Mouse (Mus musculus) left cerebral cortex, adult 18-20 months (tissue): Measurements from ENCODE around the gene Smurf2. TPM values are rescaled to one million over a fixed set of nuclear protein-coding genes. Genes with fewer than 3 reads are reported as not detected.

Experiments
- DNase-seq, 2 experiments: peaks; one replicate each; pipeline ENCODE4 v3.0.0; 2021 to 2022; ENCODE audit warnings: low spot score in 2 of 2, mixed read lengths in 1 of 2
- microRNA-seq, 2 experiments: library from miRNA; unstranded; fragments of <30 nt; microRNA quantifications; one replicate each; pipeline ENCODE4 v1.2.0; 2021
- total RNA-seq, 2 experiments: library from RNA; stranded (reverse); gene quantifications; 2 replicates each; pipeline ENCODE4 v1.2.3; 2021

Gene Smurf2
- total RNA-seq, 2 experiments from 2014 or later = 25.1 to 27.1 TPM

GRCm38 (mm10) chr11:106778589-106779387 lies 141.7 kb downstream of the Smurf2 start:
- DNase-seq = no peak

GRCm38 (mm10) chr11:106778132-106778531 lies 142.4 kb downstream of the Smurf2 start:
- DNase-seq = no peak

DNA sequence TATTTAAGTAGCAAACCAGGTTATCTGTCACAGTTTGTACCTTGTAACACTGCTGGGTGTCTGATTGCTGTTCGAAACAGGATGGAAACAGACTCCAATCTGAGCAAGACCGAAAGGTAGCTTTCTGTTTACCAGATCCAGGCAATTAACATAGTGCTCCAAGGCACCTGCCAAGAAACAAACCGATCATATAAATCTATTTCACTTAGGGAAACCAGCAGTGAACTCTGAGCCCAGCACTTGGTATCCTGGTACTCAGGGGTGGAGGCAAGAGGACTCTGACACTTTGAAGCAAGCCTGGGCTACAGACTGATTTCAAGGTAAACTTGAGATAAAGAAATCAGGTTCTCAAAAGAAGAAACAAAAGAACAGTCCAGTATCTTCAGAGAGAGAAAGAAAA lies 143.1 kb downstream of the Smurf2 start:
- no peak for DNase-seq

DNA sequence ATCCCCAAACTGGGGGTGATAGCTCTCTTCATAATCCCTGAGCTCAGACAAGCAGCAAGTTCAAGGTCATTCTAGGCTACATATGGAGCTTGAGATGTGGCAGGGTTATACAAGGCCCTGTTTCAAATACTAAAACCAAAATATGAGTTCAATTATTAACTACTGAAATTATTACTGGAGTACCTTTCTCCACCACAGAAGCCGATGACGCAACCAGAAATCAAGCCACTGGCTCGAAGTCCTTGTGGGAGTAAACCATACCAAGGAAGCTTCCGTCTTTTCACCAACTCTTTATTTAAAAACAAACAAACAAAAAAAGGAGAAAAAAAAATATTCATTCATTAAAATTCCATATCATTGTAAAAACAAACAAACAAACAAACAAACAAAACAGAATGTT lies 143.6 kb downstream of the Smurf2 start:
- no peak for DNase-seq

DNA sequence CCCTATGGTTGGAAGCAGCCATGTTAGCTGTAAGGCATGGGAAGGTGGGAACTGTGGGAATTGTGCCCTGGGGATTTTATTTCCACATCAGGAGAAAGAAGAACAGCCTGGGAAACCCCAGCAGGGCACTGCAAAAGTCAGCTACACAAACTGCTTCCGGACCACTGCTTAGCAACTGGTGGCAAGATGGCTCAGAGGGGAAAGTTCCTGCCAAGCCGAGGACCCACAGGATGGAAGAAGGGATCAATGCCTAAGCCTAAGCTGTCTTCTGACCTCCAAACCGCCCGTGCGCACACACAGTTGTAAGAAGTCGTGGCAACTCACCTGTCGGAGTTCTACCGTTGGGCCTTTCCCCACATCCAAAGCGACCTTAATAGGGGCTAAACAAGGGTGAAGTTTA lies 147.5 kb downstream of the Smurf2 start:
- DNase-seq = no peak

DNA sequence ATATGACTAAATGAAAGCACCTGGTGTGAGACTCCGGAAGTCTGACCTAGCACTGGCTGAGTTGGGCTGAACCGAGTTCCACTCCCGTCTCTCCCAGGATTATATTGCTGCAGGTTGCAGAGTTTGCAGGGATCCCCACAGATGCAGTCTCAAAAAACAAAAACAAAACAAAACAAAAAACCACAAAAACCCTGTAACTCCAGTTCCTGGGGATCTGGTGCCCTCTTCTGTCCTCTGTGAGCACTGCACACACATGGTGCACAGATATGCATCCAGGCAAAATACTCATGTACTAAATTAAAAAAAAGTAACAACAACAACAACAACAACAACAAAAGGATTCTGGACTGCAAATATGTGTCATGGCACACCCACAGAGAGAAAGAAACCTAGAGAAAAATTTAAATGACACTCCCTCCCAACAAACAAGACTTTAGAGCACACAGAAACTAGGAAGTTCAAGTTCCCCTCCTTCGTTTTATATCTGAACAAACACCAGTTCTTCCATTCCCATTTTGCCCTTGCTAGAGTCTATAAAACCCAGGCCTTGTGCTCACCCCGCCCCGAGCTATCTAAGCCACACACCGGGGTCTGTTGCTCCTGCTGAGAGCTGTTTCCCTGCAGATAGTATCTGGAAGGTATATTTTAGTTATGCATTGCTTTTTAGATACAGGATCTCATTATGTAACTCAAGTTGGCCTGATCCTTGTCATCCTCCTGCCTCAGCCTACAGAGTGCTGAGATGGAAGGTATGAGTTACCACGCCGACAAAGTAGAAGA lies 150.1 kb downstream of the Smurf2 start:
- DNase-seq = no peak

Small RNA genes within 50 kb of the gene (microRNA-seq; reads per million reads assigned to microRNA genes)
- 0 reads per million in 2 experiments for gene Gm25994
- gene Gm27322 = 0 to 1.3 reads per million in 2 experiments
- gene Mir3064 = 19.9 to 22.4 reads per million in 2 experiments

Other genes with a start within 250 kb of the Smurf2 start
- gene Pecam1, start 170.1 kb downstream of the Smurf2 start, total RNA-seq = 10 to 100 TPM; 19.3 to 20.1 TPM
- under 1 TPM in 1 of 2 experiments, not detected in 1; 0.49 TPM for gene Milr1, start 169.5 kb downstream of the Smurf2 start, total RNA-seq
- 1 to 10 TPM; 3.0 TPM for gene Polg2, start 141.2 kb downstream of the Smurf2 start, total RNA-seq
- gene Ddx5, start 131.5 kb downstream of the Smurf2 start, total RNA-seq = 100 to 1,000 TPM; 670 TPM
- 10 to 100 TPM in 1 of 2 experiments, 1 to 10 TPM in 1; 8.3 to 10.8 TPM for gene Cep95, start 131.5 kb downstream of the Smurf2 start, total RNA-seq
- gene Kpna2, start 78.8 kb upstream of the Smurf2 start, total RNA-seq = 10 to 100 TPM; 21.9 to 26.6 TPM
- gene 1810010H24Rik, start 105.0 kb upstream of the Smurf2 start, total RNA-seq = 1 to 10 TPM; 3.2 to 4.7 TPM
- gene Bptf, start 211.4 kb upstream of the Smurf2 start, total RNA-seq = 10 to 100 TPM; 64.4 to 67.2 TPM